Comparison of ENCODE assay signal across 25 mouse cellular contexts in the genomic region with DNA sequence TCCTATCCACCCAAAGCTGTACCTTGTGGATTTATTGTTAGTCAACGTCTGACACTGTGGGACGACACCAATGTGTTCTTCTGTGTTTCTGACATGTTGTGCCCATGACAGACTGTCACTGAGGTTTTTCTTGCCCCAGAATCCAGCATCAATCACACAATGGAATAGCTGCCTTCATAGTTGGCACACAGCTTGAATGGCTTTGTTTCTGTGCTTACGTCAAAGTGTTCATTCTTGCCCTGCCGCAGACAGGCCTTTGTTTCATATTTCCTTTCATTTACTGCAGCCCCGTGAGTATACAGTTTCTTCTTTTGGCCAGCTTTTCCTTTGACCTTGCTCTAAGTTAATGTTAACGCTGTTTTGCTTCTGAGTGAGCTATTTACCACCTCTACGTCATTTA.
A peak's percentile ranks its signal among the peaks of the same experiment; 100 is the strongest.
DNase-seq lines count a peak whose midpoint lies in the region; ATAC-seq lines count a peak whose summit lies in the region.
"Had no signal": no experiment of that assay in that cellular context is flagged by ENCODE, and none has a peak within 500 bp of the region (broad histone marks: within the 10 kb centered on the region; RNA-seq: fewer than 3 reads in every experiment).

No protein-coding gene starts in this region.

- H3K9me3 ChIP-seq in forebrain, embryonic 13.5 days (replicated peaks): no peaks in the 10 kb centered on the region
- no peaks in the 10 kb centered on the region for H3K9me3 ChIP-seq in forebrain, embryonic 10.5 days
- no peaks in the 10 kb centered on the region for H3K9me3 ChIP-seq in kidney, embryonic 14.5 days (ENCODE audit: control insufficient read depth, low read length)
- H3K9me3 ChIP-seq in midbrain, embryonic 11.5 days (ENCODE audit: control insufficient read depth, low read length): no peaks in the 10 kb centered on the region
- no peaks in the 10 kb centered on the region for H3K9me3 ChIP-seq in midbrain, embryonic 10.5 days (replicated peaks)
- H3K9me3 ChIP-seq in liver, embryonic 12.5 days (replicated peaks): no peaks in the 10 kb centered on the region
- H3K9me3 ChIP-seq in midbrain, embryonic 15.5 days: no peaks in the 10 kb centered on the region
- H3K9me3 ChIP-seq: heart, embryonic 12.5 days; limb, embryonic 10.5 days; lung, embryonic 15.5 days; stomach, embryonic 15.5 days had no signal

- DNase-seq in forebrain, embryonic 10.5 days (ENCODE audit: extremely low spot score, low spot score): no peak
- peak; percentile 8 to 16 for DNase-seq in kidney, adult 8-10 months
- peak; percentile 74 for DNase-seq in midbrain, embryonic 11.5 days (ENCODE audit: low spot score, missing footprints)
- DNase-seq in midbrain, embryonic 10.5 days (ENCODE audit: low spot score): no peak
- DNase-seq: adrenal gland, postnatal 14 days; cerebellum, adult 11-12 months; cerebellum, postnatal 36 days; gastrocnemius, postnatal 10 days; heart, adult 11 months; heart, postnatal 14 days; layer of hippocampus, adult 9-11 months; thymus, adult 18-20 months had no signal

- ATAC-seq in forebrain, embryonic 13.5 days: peak; percentile 48; the same call in 1 of the 2 replicates
- ATAC-seq in kidney, embryonic 14.5 days (ENCODE audit: low FRiP score, low TSS enrichment): no peak
- ATAC-seq in midbrain, embryonic 11.5 days (ENCODE audit: low FRiP score): no peak
- no peak for ATAC-seq in liver, embryonic 12.5 days
- no peak for ATAC-seq in midbrain, embryonic 15.5 days (replicated peaks)
- ATAC-seq: activated CD4-positive, CD25-positive, alpha-beta regulatory T cell, adult 4 months; CD4-positive, CD25-positive, alpha-beta regulatory T cell, adult 4 months; hindbrain, postnatal 0 days; intestine, postnatal 0 days had no signal

- H3K4me3 ChIP-seq in forebrain, embryonic 13.5 days: no peak overlapping the region
- no peak overlapping the region for H3K4me3 ChIP-seq in forebrain, embryonic 10.5 days
- H3K4me3 ChIP-seq in kidney, embryonic 14.5 days (ENCODE audit: low read length): no peak overlapping the region
- H3K4me3 ChIP-seq in midbrain, embryonic 11.5 days (ENCODE audit: low read depth, low read length): no peak overlapping the region
- H3K4me3 ChIP-seq in midbrain, embryonic 10.5 days: no peak overlapping the region
- no peak overlapping the region for H3K4me3 ChIP-seq in liver, embryonic 12.5 days
- no peak overlapping the region for H3K4me3 ChIP-seq in midbrain, embryonic 15.5 days
- H3K4me3 ChIP-seq: heart, embryonic 12.5 days; limb, embryonic 10.5 days; lung, embryonic 15.5 days; megakaryocyte, embryonic 14.5 days; stomach, embryonic 15.5 days had no signal

- no peaks in the 10 kb centered on the region for H3K36me3 ChIP-seq in forebrain, embryonic 13.5 days (ENCODE audit: poor library complexity, severe bottlenecking)
- H3K36me3 ChIP-seq in forebrain, embryonic 10.5 days (replicated peaks): no peaks in the 10 kb centered on the region
- no peaks in the 10 kb centered on the region for H3K36me3 ChIP-seq in kidney, embryonic 14.5 days (ENCODE audit: control insufficient read depth, insufficient read depth, low read length)
- no peaks in the 10 kb centered on the region for H3K36me3 ChIP-seq in midbrain, embryonic 11.5 days (ENCODE audit: control insufficient read depth, insufficient read depth, low read length)
- no peaks in the 10 kb centered on the region for H3K36me3 ChIP-seq in midbrain, embryonic 10.5 days
- H3K36me3 ChIP-seq in liver, embryonic 12.5 days: no peaks in the 10 kb centered on the region
- H3K36me3 ChIP-seq in midbrain, embryonic 15.5 days (replicated peaks): no peaks in the 10 kb centered on the region
- H3K36me3 ChIP-seq: heart, embryonic 12.5 days; limb, embryonic 10.5 days; lung, embryonic 15.5 days; stomach, embryonic 15.5 days had no signal

- no peaks in the 10 kb centered on the region for H3K27me3 ChIP-seq in forebrain, embryonic 13.5 days
- no peaks in the 10 kb centered on the region for H3K27me3 ChIP-seq in forebrain, embryonic 10.5 days (ENCODE audit: poor library complexity, severe bottlenecking)
- H3K27me3 ChIP-seq in kidney, embryonic 14.5 days (ENCODE audit: control insufficient read depth, insufficient read depth, low read length): no peaks in the 10 kb centered on the region
- H3K27me3 ChIP-seq in midbrain, embryonic 11.5 days (ENCODE audit: control insufficient read depth, insufficient read depth, low read length): no peaks in the 10 kb centered on the region
- no peaks in the 10 kb centered on the region for H3K27me3 ChIP-seq in midbrain, embryonic 10.5 days (ENCODE audit: low read depth, poor library complexity, severe bottlenecking)
- no peaks in the 10 kb centered on the region for H3K27me3 ChIP-seq in liver, embryonic 12.5 days (replicated peaks)
- no peaks in the 10 kb centered on the region for H3K27me3 ChIP-seq in midbrain, embryonic 15.5 days (replicated peaks)
- H3K27me3 ChIP-seq: heart, embryonic 12.5 days; lung, embryonic 15.5 days; megakaryocyte, embryonic 14.5 days; stomach, embryonic 15.5 days had no signal

- no peak overlapping the region for H3K9ac ChIP-seq in forebrain, embryonic 13.5 days
- H3K9ac ChIP-seq in kidney, embryonic 14.5 days (ENCODE audit: low read depth, low read length): no peak overlapping the region
- H3K9ac ChIP-seq in midbrain, embryonic 11.5 days (ENCODE audit: low read length): no peak overlapping the region
- H3K9ac ChIP-seq in liver, embryonic 12.5 days: no peak overlapping the region
- no peak overlapping the region for H3K9ac ChIP-seq in midbrain, embryonic 15.5 days
- H3K9ac ChIP-seq: heart, embryonic 12.5 days; lung, embryonic 15.5 days; stomach, embryonic 15.5 days had no signal

- H3K4me1 ChIP-seq in forebrain, embryonic 13.5 days: peaks cover 9% of the 10 kb centered on the region
- H3K4me1 ChIP-seq in forebrain, embryonic 10.5 days: peaks cover 4% of the 10 kb centered on the region; the same call in 1 of the 2 replicates
- H3K4me1 ChIP-seq in kidney, embryonic 14.5 days (ENCODE audit: control insufficient read depth, insufficient read depth, low read length): no peaks in the 10 kb centered on the region
- no peaks in the 10 kb centered on the region for H3K4me1 ChIP-seq in midbrain, embryonic 11.5 days (ENCODE audit: control insufficient read depth, insufficient read depth, low read length)
- H3K4me1 ChIP-seq in midbrain, embryonic 10.5 days: no peaks in the 10 kb centered on the region
- no peaks in the 10 kb centered on the region for H3K4me1 ChIP-seq in liver, embryonic 12.5 days
- no peaks in the 10 kb centered on the region for H3K4me1 ChIP-seq in midbrain, embryonic 15.5 days
- H3K4me1 ChIP-seq: heart, embryonic 12.5 days; limb, embryonic 10.5 days; lung, embryonic 15.5 days; megakaryocyte, embryonic 14.5 days; stomach, embryonic 15.5 days had no signal

- H3K27ac ChIP-seq in forebrain, embryonic 13.5 days: no peak overlapping the region
- no peak overlapping the region for H3K27ac ChIP-seq in forebrain, embryonic 10.5 days
- H3K27ac ChIP-seq in kidney, embryonic 14.5 days (ENCODE audit: low read depth, low read length): no peak overlapping the region
- H3K27ac ChIP-seq in midbrain, embryonic 11.5 days (ENCODE audit: low read depth, low read length): no peak overlapping the region
- no peak overlapping the region for H3K27ac ChIP-seq in midbrain, embryonic 10.5 days (replicated peaks)
- H3K27ac ChIP-seq in liver, embryonic 12.5 days: no peak overlapping the region
- H3K27ac ChIP-seq in midbrain, embryonic 15.5 days: no peak overlapping the region
- H3K27ac ChIP-seq: hindbrain, postnatal 0 days; limb, embryonic 10.5 days; lung, embryonic 15.5 days; stomach, embryonic 15.5 days had no signal

- 25% methylated on average over 7 of the region's 7 CpGs for WGBS in forebrain, embryonic 13.5 days
- 71% methylated on average over 7 of the region's 7 CpGs for WGBS in forebrain, embryonic 10.5 days
- WGBS in kidney, embryonic 14.5 days: 72% methylated on average over 7 of the region's 7 CpGs
- 63% methylated on average over 7 of the region's 7 CpGs for WGBS in midbrain, embryonic 11.5 days
- 82% methylated on average over 7 of the region's 7 CpGs for WGBS in midbrain, embryonic 10.5 days
- 69% methylated on average over 7 of the region's 7 CpGs for WGBS in liver, embryonic 12.5 days (ENCODE audit: insufficient replicate concordance)
- WGBS in midbrain, embryonic 15.5 days: 39% methylated on average over 7 of the region's 7 CpGs

- no peak overlapping the region for H3K4me2 ChIP-seq in forebrain, embryonic 13.5 days
- no peak overlapping the region for H3K4me2 ChIP-seq in kidney, embryonic 14.5 days (replicated peaks; ENCODE audit: low read depth, low read length)
- no peak overlapping the region for H3K4me2 ChIP-seq in midbrain, embryonic 11.5 days
- H3K4me2 ChIP-seq in liver, embryonic 12.5 days: no peak overlapping the region
- H3K4me2 ChIP-seq in midbrain, embryonic 15.5 days: no peak overlapping the region
- H3K4me2 ChIP-seq: heart, embryonic 12.5 days; lung, embryonic 15.5 days; stomach, embryonic 15.5 days had no signal

Comparison
In these comparisons a context has a peak if more than half of its experiments do, and no peak if none do; other contexts are left out.
1. DNase-seq: peak in kidney, adult 8-10 months (2 of 2) and midbrain, embryonic 11.5 days (single experiment); none in forebrain, embryonic 10.5 days (single experiment) and midbrain, embryonic 10.5 days (single experiment).